ENCODE assay signal across 23 mouse cellular contexts in genomic region chr11:85894136-85894530, GRCm38 (mm10). TPM values are rescaled to one million over a fixed set of nuclear protein-coding genes. Genes with fewer than 3 reads are reported as not detected.
DNase-seq lines count a peak whose midpoint lies in the region; ATAC-seq and TF ChIP-seq lines count a peak whose summit lies in the region.
"Had no signal": no experiment of that assay in that cellular context is flagged by ENCODE, and none has a peak within 500 bp of the region (broad histone marks: within the 10 kb centered on the region; RNA-seq: fewer than 3 reads in every experiment).

No protein-coding gene starts in this region.

- 3% methylated on average over 3 of the region's 3 CpGs for WGBS in lung, embryonic 15.5 days
- WGBS in stomach, embryonic 15.5 days: 11% methylated on average over 3 of the region's 3 CpGs
- 28% methylated on average over 3 of the region's 3 CpGs for WGBS in stomach, postnatal 0 days
- 1% methylated on average over 3 of the region's 3 CpGs for WGBS in limb, embryonic 12.5 days

- peak overlapping the region; percentile 89 for H3K27ac ChIP-seq in lung, embryonic 15.5 days
- no peak overlapping the region for H3K27ac ChIP-seq in stomach, embryonic 15.5 days
- no peak overlapping the region for H3K27ac ChIP-seq in stomach, postnatal 0 days (replicated peaks)
- peak overlapping the region; percentile 92 for H3K27ac ChIP-seq in limb, embryonic 12.5 days
- H3K27ac ChIP-seq: embryonic facial prominence, embryonic 10.5 days; forebrain, embryonic 13.5 days; hindbrain, embryonic 13.5 days had no signal

- peak overlapping the region; percentile 67 for H3K4me2 ChIP-seq in lung, embryonic 15.5 days
- no peak overlapping the region for H3K4me2 ChIP-seq in stomach, embryonic 15.5 days
- no peak overlapping the region for H3K4me2 ChIP-seq in stomach, postnatal 0 days (replicated peaks; ENCODE audit: low read depth)
- peak overlapping the region; percentile 80 for H3K4me2 ChIP-seq in limb, embryonic 12.5 days

- H3K4me1 ChIP-seq in lung, embryonic 15.5 days: peaks cover 26% of the 10 kb centered on the region
- peaks cover 20% of the 10 kb centered on the region for H3K4me1 ChIP-seq in stomach, embryonic 15.5 days
- H3K4me1 ChIP-seq in stomach, postnatal 0 days (replicated peaks; ENCODE audit: control insufficient read depth, insufficient read depth): peaks cover 4% of the 10 kb centered on the region; the same call in 1 of the 2 replicates
- H3K4me1 ChIP-seq in limb, embryonic 12.5 days (replicated peaks): peaks cover 87% of the 10 kb centered on the region

- H3K9me3 ChIP-seq in lung, embryonic 15.5 days: no peaks in the 10 kb centered on the region
- no peaks in the 10 kb centered on the region for H3K9me3 ChIP-seq in stomach, embryonic 15.5 days
- H3K9me3 ChIP-seq in stomach, postnatal 0 days (ENCODE audit: control insufficient read depth, low read length): no peaks in the 10 kb centered on the region
- no peaks in the 10 kb centered on the region for H3K9me3 ChIP-seq in limb, embryonic 12.5 days
- H3K9me3 ChIP-seq: embryonic facial prominence, embryonic 10.5 days; forebrain, embryonic 13.5 days; hindbrain, embryonic 13.5 days had no signal

- TF ChIP-seq CTCF in stomach, postnatal 0 days (IDR thresholded peaks at IDR 0.05; ENCODE audit: low read depth): no peak

- no peak for ATAC-seq in lung, embryonic 15.5 days (ENCODE audit: borderline replicate concordance, extremely low read depth, low FRiP score, low TSS enrichment)
- ATAC-seq in stomach, embryonic 15.5 days (ENCODE audit: insufficient read depth, low FRiP score, low read depth): no peak
- ATAC-seq in stomach, postnatal 0 days (ENCODE audit: low FRiP score, low TSS enrichment): no peak
- ATAC-seq in limb, embryonic 12.5 days (ENCODE audit: insufficient number of reproducible peaks, insufficient read depth, low FRiP score, low TSS enrichment, low read depth): no peak
- ATAC-seq: forebrain, embryonic 13.5 days; forebrain, postnatal 0 days had no signal

- H3K4me3 ChIP-seq in lung, embryonic 15.5 days: peak overlapping the region; percentile 25
- H3K4me3 ChIP-seq in stomach, embryonic 15.5 days (replicated peaks): 0 out of 2 replicates have a peak overlapping the region, but pooled peaks have one; percentile 1
- H3K4me3 ChIP-seq in stomach, postnatal 0 days (ENCODE audit: low read depth, low read length): no peak overlapping the region
- peak overlapping the region; percentile 44 for H3K4me3 ChIP-seq in limb, embryonic 12.5 days (replicated peaks)

- TF ChIP-seq EP300 in stomach, postnatal 0 days (optimal IDR thresholded peaks at IDR 0.05): no peak

- no peak for DNase-seq in lung, postnatal 10 days
- DNase-seq in stomach, postnatal 0 days (ENCODE audit: low spot score): no peak
- peak; percentile 7 for DNase-seq in mesoderm, embryonic 11.5 days (ENCODE audit: low read depth, low spot score)
- DNase-seq in frontal cortex, postnatal 14 days (ENCODE audit: low spot score in 2 of 2): no peak
- no peak for DNase-seq in layer of hippocampus, adult 9-11 months
- DNase-seq: adrenal gland, adult 2 months; adrenal gland, postnatal 25 days; cerebellum, adult 2 months; cerebellum, postnatal 10 days; gastrocnemius, postnatal 36 days; heart, adult 11 months; heart, postnatal 10 days; heart, postnatal 4 days had no signal

- H3K9ac ChIP-seq in lung, embryonic 15.5 days: 0 out of 2 replicates have a peak overlapping the region, but pooled peaks have one; percentile 37
- no peak overlapping the region for H3K9ac ChIP-seq in stomach, embryonic 15.5 days
- H3K9ac ChIP-seq in stomach, postnatal 0 days (ENCODE audit: low read length): no peak overlapping the region
- peak overlapping the region; percentile 73 for H3K9ac ChIP-seq in limb, embryonic 12.5 days (replicated peaks)
- H3K9ac ChIP-seq: forebrain, embryonic 13.5 days; forebrain, postnatal 0 days; hindbrain, embryonic 13.5 days had no signal

- peaks cover 73% of the 10 kb centered on the region for H3K27me3 ChIP-seq in lung, embryonic 15.5 days
- H3K27me3 ChIP-seq in stomach, embryonic 15.5 days (replicated peaks): peaks cover 96% of the 10 kb centered on the region
- peaks cover 34% of the 10 kb centered on the region for H3K27me3 ChIP-seq in stomach, postnatal 0 days (ENCODE audit: control insufficient read depth, insufficient read depth, low read length)
- peaks cover 62% of the 10 kb centered on the region for H3K27me3 ChIP-seq in limb, embryonic 12.5 days
- H3K27me3 ChIP-seq: CH12.LX had no signal

- peaks cover 12% of the 10 kb centered on the region for H3K36me3 ChIP-seq in lung, embryonic 15.5 days
- H3K36me3 ChIP-seq in stomach, embryonic 15.5 days: no peaks in the 10 kb centered on the region
- no peaks in the 10 kb centered on the region for H3K36me3 ChIP-seq in stomach, postnatal 0 days (ENCODE audit: control insufficient read depth, insufficient read depth, low read length)
- H3K36me3 ChIP-seq in limb, embryonic 12.5 days: peaks cover 17% of the 10 kb centered on the region
- H3K36me3 ChIP-seq: embryonic facial prominence, embryonic 10.5 days; hindbrain, embryonic 13.5 days had no signal

RNA-seq across cellular contexts. Expression of gene Tbx4, which starts 7.9 kb away (rescaled TPM):
- 78.8 and 81.3 TPM in 2 replicates for polyA plus RNA-seq in lung, embryonic 15.5 days (2015; fragmentation: Nextera tagmentation; extraction: Ambion mirVana)
- polyA plus RNA-seq in stomach, embryonic 15.5 days (2015; fragmentation: Nextera tagmentation; extraction: Ambion mirVana): 0.28 and 0.30 TPM in 2 replicates
- polyA plus RNA-seq in stomach, postnatal 0 days (2015; fragmentation: Nextera tagmentation; extraction: Ambion mirVana): 0.04 and 0.05 TPM in 2 replicates
- 39.2 and 44.0 TPM in 2 replicates for polyA plus RNA-seq in limb, embryonic 12.5 days (2016; fragmentation: Nextera tagmentation; extraction: Ambion mirVana)

RNA-seq across cellular contexts. Expression of gene Gm11444, which starts 44.0 kb away (rescaled TPM):
- 0.62 TPM in 1 of 2 replicates, not detected in the other for polyA plus RNA-seq in lung, embryonic 15.5 days (2015; fragmentation: Nextera tagmentation; extraction: Ambion mirVana)
- polyA plus RNA-seq in stomach, embryonic 15.5 days (2015; fragmentation: Nextera tagmentation; extraction: Ambion mirVana): not detected in 2 replicates
- polyA plus RNA-seq in stomach, postnatal 0 days (2015; fragmentation: Nextera tagmentation; extraction: Ambion mirVana): 0.18 TPM in 1 of 2 replicates, not detected in the other
- not detected in 2 replicates for polyA plus RNA-seq in limb, embryonic 12.5 days (2016; fragmentation: Nextera tagmentation; extraction: Ambion mirVana)
- polyA plus RNA-seq: adrenal gland, adult 2 months; cerebellum, adult 2 months; embryonic facial prominence, embryonic 10.5 days; embryonic facial prominence, embryonic 14.5 days; forebrain, embryonic 13.5 days; forebrain, postnatal 0 days; heart, embryonic 14.5 days; hindbrain, embryonic 13.5 days had no signal

Comparison
In these comparisons a context has a peak if more than half of its experiments do, and no peak if none do; other contexts are left out.
1. H3K27ac ChIP-seq: peak in lung, embryonic 15.5 days (single experiment) and limb, embryonic 12.5 days (single experiment); none in stomach, embryonic 15.5 days (single experiment) and stomach, postnatal 0 days (single experiment).
2. H3K4me2 ChIP-seq: peak in lung, embryonic 15.5 days (single experiment) and limb, embryonic 12.5 days (single experiment); none in stomach, embryonic 15.5 days (single experiment) and stomach, postnatal 0 days (single experiment).
3. H3K9ac ChIP-seq: peak in lung, embryonic 15.5 days (single experiment) and limb, embryonic 12.5 days (single experiment); none in stomach, embryonic 15.5 days (single experiment) and stomach, postnatal 0 days (single experiment).
4. RNA of gene Tbx4, which starts 7.9 kb away (polyA plus RNA-seq): 78.8 to 81.3 TPM in lung, embryonic 15.5 days and 39.2 to 44.0 TPM in limb, embryonic 12.5 days; 0.28 to 0.30 TPM in stomach, embryonic 15.5 days and 0.04 to 0.05 TPM in stomach, postnatal 0 days; every median in the first group is over 10 times any median in the second.